Comparison of ENCODE assay signal across 18 mouse cellular contexts in the genomic region with DNA sequence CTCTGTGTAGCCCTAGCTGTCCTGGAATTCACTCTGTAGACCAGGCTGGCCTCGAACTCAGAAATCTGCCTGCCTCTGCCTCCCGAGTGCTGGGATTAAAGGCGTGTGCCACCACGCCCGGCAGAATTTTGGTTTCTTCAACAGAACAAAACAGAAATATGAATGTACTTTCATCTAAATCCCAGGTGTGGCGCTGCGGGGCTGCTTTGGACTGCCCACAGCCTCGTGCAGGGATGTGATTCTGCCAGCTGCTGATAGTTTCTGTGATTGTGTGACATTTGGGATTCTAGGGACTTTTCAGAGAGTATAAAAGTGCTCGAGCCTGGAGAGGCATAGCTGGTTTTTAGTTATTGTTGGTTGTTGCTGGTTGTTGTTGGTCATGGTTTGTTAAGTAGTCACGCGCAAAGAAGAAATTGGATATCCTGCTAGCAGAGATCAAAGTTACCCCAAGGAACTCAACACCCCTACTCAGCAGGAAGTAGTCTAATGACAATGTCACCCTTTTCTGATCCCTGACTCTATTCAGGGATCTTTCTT. TPM values are rescaled to one million over a fixed set of nuclear protein-coding genes. Genes with fewer than 3 reads are reported as not detected.
DNase-seq lines count a peak whose midpoint lies in the region; ATAC-seq lines count a peak whose summit lies in the region.
"Had no signal": no experiment of that assay in that cellular context is flagged by ENCODE, and none has a peak within 500 bp of the region (broad histone marks: within the 10 kb centered on the region; RNA-seq: fewer than 3 reads in every experiment).

No protein-coding gene starts in this region.

- H3K27me3 ChIP-seq in embryonic facial prominence, embryonic 11.5 days (ENCODE audit: control insufficient read depth, insufficient read depth, low read length), result no peaks in the 10 kb centered on the region
- 0 out of 2 replicates have a peak, but pooled peaks cover under 1% of the 10 kb centered on the region for H3K27me3 ChIP-seq in embryonic facial prominence, embryonic 10.5 days (replicated peaks; ENCODE audit: low read depth, poor library complexity, severe bottlenecking)
- H3K27me3 ChIP-seq: intestine, embryonic 15.5 days; limb, embryonic 13.5 days; liver, embryonic 15.5 days; neural tube, embryonic 13.5 days had no signal

- no peak overlapping the region for H3K27ac ChIP-seq in embryonic facial prominence, embryonic 11.5 days (replicated peaks; ENCODE audit: low read depth, low read length)
- no peak overlapping the region; the same call in 1 of the 2 replicates for H3K27ac ChIP-seq in embryonic facial prominence, embryonic 10.5 days (replicated peaks)
- H3K27ac ChIP-seq: intestine, embryonic 15.5 days; limb, embryonic 13.5 days; liver, embryonic 15.5 days; neural tube, embryonic 13.5 days; stomach, postnatal 0 days had no signal

- intact Hi-C loops in gastrocnemius, postnatal 36 days (cut with DNase I), result no loop called here

- WGBS in embryonic facial prominence, embryonic 11.5 days, result 55% methylated on average over 11 of the region's 11 CpGs
- 63% methylated on average over 11 of the region's 11 CpGs for WGBS in embryonic facial prominence, embryonic 10.5 days

- H3K9me3 ChIP-seq in embryonic facial prominence, embryonic 11.5 days (replicated peaks; ENCODE audit: control insufficient read depth, low read length), result no peaks in the 10 kb centered on the region
- H3K9me3 ChIP-seq in embryonic facial prominence, embryonic 10.5 days, result no peaks in the 10 kb centered on the region
- H3K9me3 ChIP-seq: intestine, embryonic 15.5 days; limb, embryonic 13.5 days; liver, embryonic 15.5 days; neural tube, embryonic 13.5 days had no signal

- no peak overlapping the region for H3K4me2 ChIP-seq in embryonic facial prominence, embryonic 11.5 days (ENCODE audit: low read depth, low read length)
- H3K4me2 ChIP-seq: intestine, embryonic 15.5 days; limb, embryonic 13.5 days; liver, embryonic 15.5 days; neural tube, embryonic 13.5 days had no signal

- ATAC-seq in embryonic facial prominence, embryonic 11.5 days (replicated peaks; ENCODE audit: insufficient number of reproducible peaks, low FRiP score, low TSS enrichment, low read depth), result no peak
- ATAC-seq: forebrain, postnatal 0 days; intestine, embryonic 15.5 days had no signal

- H3K4me3 ChIP-seq in embryonic facial prominence, embryonic 11.5 days (ENCODE audit: low read depth, low read length), result no peak overlapping the region
- H3K4me3 ChIP-seq in embryonic facial prominence, embryonic 10.5 days, result no peak overlapping the region
- H3K4me3 ChIP-seq: intestine, embryonic 15.5 days; limb, embryonic 13.5 days; liver, embryonic 15.5 days; neural tube, embryonic 13.5 days had no signal

- H3K9ac ChIP-seq in embryonic facial prominence, embryonic 11.5 days (replicated peaks; ENCODE audit: low read length), result no peak overlapping the region
- H3K9ac ChIP-seq: forebrain, postnatal 0 days; intestine, embryonic 15.5 days; limb, embryonic 13.5 days; liver, embryonic 15.5 days; neural tube, embryonic 13.5 days had no signal

- H3K36me3 ChIP-seq in embryonic facial prominence, embryonic 11.5 days (replicated peaks; ENCODE audit: control insufficient read depth, insufficient read depth, low read depth, low read length), result no peaks in the 10 kb centered on the region
- no peaks in the 10 kb centered on the region for H3K36me3 ChIP-seq in embryonic facial prominence, embryonic 10.5 days (replicated peaks)
- H3K36me3 ChIP-seq: intestine, embryonic 15.5 days; limb, embryonic 13.5 days; liver, embryonic 15.5 days; neural tube, embryonic 13.5 days had no signal

- H3K4me1 ChIP-seq in embryonic facial prominence, embryonic 11.5 days (ENCODE audit: control insufficient read depth, insufficient read depth, low read length), result no peaks in the 10 kb centered on the region
- peaks cover 24% of the 10 kb centered on the region for H3K4me1 ChIP-seq in embryonic facial prominence, embryonic 10.5 days
- H3K4me1 ChIP-seq: intestine, embryonic 15.5 days; liver, embryonic 15.5 days had no signal

- DNase-seq in embryonic facial prominence, embryonic 11.5 days (ENCODE audit: low spot score), result peak; percentile 51
- DNase-seq in embryonic facial prominence, embryonic 10.5 days (ENCODE audit: low spot score), result no peak
- peak; percentile 80 for DNase-seq in A20 (ENCODE audit: low read depth, low spot score)
- peak; percentile 39 for DNase-seq in T-cell, adult 2 months (ENCODE audit: low spot score)
- peak; percentile 44 for DNase-seq in thymus, postnatal 0 days (ENCODE audit: low spot score)
- DNase-seq in testis, postnatal 14 days (ENCODE audit: low spot score), result no peak
- DNase-seq in gastrocnemius, postnatal 36 days, result no peak
- DNase-seq in cerebellum, adult 11-12 months, result no peak
- DNase-seq: adrenal gland, adult 2 months; cerebellum, adult 11 months; cerebellum, postnatal 36 days; forebrain, postnatal 0 days; kidney, postnatal 25 days had no signal

RNA-seq across cellular contexts. Expression of a gene that starts 16.9 kb away (rescaled TPM):
- 8.9 and 10.3 TPM in 2 replicates for polyA plus RNA-seq in embryonic facial prominence, embryonic 11.5 days (2014; fragmentation: Nextera tagmentation; extraction: Ambion mirVana)
- polyA plus RNA-seq in embryonic facial prominence, embryonic 10.5 days (2016; fragmentation: Nextera tagmentation; extraction: Ambion mirVana), result 10.6 and 12.0 TPM in 2 replicates
- polyA plus RNA-seq in thymus, postnatal 0 days (2015; fragmentation: Nextera tagmentation; extraction: Ambion mirVana), result 9.3 and 9.4 TPM in 2 replicates
- total RNA-seq in gastrocnemius, postnatal 36 days (2021), result 1 to 10 TPM; 2.6 to 2.8 TPM

RNA-seq across cellular contexts. Expression of a gene that starts 30.0 kb away (rescaled TPM):
- polyA plus RNA-seq in embryonic facial prominence, embryonic 11.5 days (2014; fragmentation: Nextera tagmentation; extraction: Ambion mirVana), result 3.5 and 4.0 TPM in 2 replicates
- polyA plus RNA-seq in embryonic facial prominence, embryonic 10.5 days (2016; fragmentation: Nextera tagmentation; extraction: Ambion mirVana), result 4.7 and 5.5 TPM in 2 replicates
- 5.6 and 6.2 TPM in 2 replicates for polyA plus RNA-seq in thymus, postnatal 0 days (2015; fragmentation: Nextera tagmentation; extraction: Ambion mirVana)
- total RNA-seq in gastrocnemius, postnatal 36 days (2021), result 10 to 100 TPM; 24.3 to 27.5 TPM

Comparison
In these comparisons a context has a peak if more than half of its experiments do, and no peak if none do; other contexts are left out.
1. DNase-seq: peak in embryonic facial prominence, embryonic 11.5 days (single experiment), A20 (single experiment), T-cell, adult 2 months (single experiment) and thymus, postnatal 0 days (single experiment); none in embryonic facial prominence, embryonic 10.5 days (single experiment), testis, postnatal 14 days (single experiment), gastrocnemius, postnatal 36 days (0 of 2) and cerebellum, adult 11-12 months (single experiment).